Mouse (Mus musculus) stomach, embryonic 15.5 days (tissue): ENCODE measurements around the gene Eef1akmt3. TPM values are rescaled to one million over a fixed set of nuclear protein-coding genes. Genes with fewer than 3 reads are reported as not detected.
A peak's percentile ranks its signal among the peaks of the same experiment; 100 is the strongest.

ENCODE experiments used
- ATAC-seq: fragments of 200-750 bp; cut with Nextera tagmentation; 2 replicates; pipeline ENCODE4 v1.8.0; 2017; ENCODE audit warnings: low read depth, moderate number of reproducible peaks, moderate TSS enrichment; ENCODE audit not compliant: insufficient read depth, low FRiP score
- H3K27ac ChIP-seq: fragments of 300-500 bp; sonication (generic); 2 replicates; pipeline ENCODE4 v1.5.1; 2015; ENCODE audit warnings: mild to moderate bottlenecking, inconsistent platforms
- H3K27me3 ChIP-seq: fragments of 300-500 bp; sonication (generic); replicated peaks from 2 replicates; pipeline ENCODE4 v1.6.1; 2015; ENCODE audit warnings: inconsistent platforms
- H3K36me3 ChIP-seq: fragments of 300-500 bp; sonication (generic); 2 replicates; pipeline ENCODE4 v1.6.1; 2015; ENCODE audit warnings: inconsistent platforms
- H3K4me1 ChIP-seq: fragments of 300-500 bp; sonication (generic); 2 replicates; pipeline ENCODE4 v1.6.1; 2015; ENCODE audit warnings: inconsistent platforms
- H3K4me2 ChIP-seq: fragments of 300-500 bp; sonication (generic); 2 replicates; pipeline ENCODE4 v1.6.1; 2015; ENCODE audit warnings: mild to moderate bottlenecking, inconsistent platforms
- H3K4me3 ChIP-seq: fragments of 300-500 bp; sonication (generic); replicated peaks from 2 replicates; pipeline ENCODE4 v1.5.1; 2015; ENCODE audit warnings: inconsistent platforms
- H3K9ac ChIP-seq: fragments of 300-500 bp; sonication (generic); 2 replicates; pipeline ENCODE4 v1.6.1; 2015; ENCODE audit warnings: inconsistent platforms
- H3K9me3 ChIP-seq: fragments of 300-500 bp; sonication (generic); 2 replicates; pipeline ENCODE4 v1.6.1; 2016; ENCODE audit warnings: inconsistent platforms
- WGBS: fragments of 180-500 bp; shearing (Covaris S2); methylation state at CpG from one replicate; pipeline ENCODE4 v1.1.7; 2015; 5-methylcytosine and 5-hydroxymethylcytosine counted together
- microRNA counts: library from miRNA; unstranded; fragments of <30 nt; microRNA quantifications from one replicate; lab custom pipeline; 2016
- microRNA-seq: library from miRNA; unstranded; fragments of <30 nt; microRNA quantifications from one replicate; pipeline ENCODE4, GENCODE M21; 2016
- polyA plus RNA-seq: library from polyadenylated mRNA; unstranded; fragments of >200 nt; fragmentation: Nextera tagmentation; extraction: Ambion mirVana; gene quantifications from 2 replicates; pipeline ENCODE4 v1.2.1, GENCODE M21; 2015

The Eef1akmt3 gene
- polyA plus RNA-seq, 1 experiment from 2014 or later = 1.1 TPM

- H3K4me3 ChIP-seq = no peak overlapping the region
- H3K4me1 ChIP-seq = peaks cover 93% of the 10 kb centered on the region
- no peak overlapping the region for H3K9ac ChIP-seq
- WGBS = 44% methylated on average over 4 of the region's 4 CpGs
- peak overlapping the region; percentile 35 for H3K4me2 ChIP-seq
- peaks cover 7% of the 10 kb centered on the region for H3K36me3 ChIP-seq
- peak; percentile 63 for ATAC-seq
- H3K27me3 ChIP-seq = no peaks in the 10 kb centered on the region
- no peaks in the 10 kb centered on the region for H3K9me3 ChIP-seq
- H3K27ac ChIP-seq = peak overlapping the region; percentile 85
Observed at GRCm38 (mm10) chr10:126986541-126986961, 54.8 kb downstream of the Eef1akmt3 start.

DNA sequence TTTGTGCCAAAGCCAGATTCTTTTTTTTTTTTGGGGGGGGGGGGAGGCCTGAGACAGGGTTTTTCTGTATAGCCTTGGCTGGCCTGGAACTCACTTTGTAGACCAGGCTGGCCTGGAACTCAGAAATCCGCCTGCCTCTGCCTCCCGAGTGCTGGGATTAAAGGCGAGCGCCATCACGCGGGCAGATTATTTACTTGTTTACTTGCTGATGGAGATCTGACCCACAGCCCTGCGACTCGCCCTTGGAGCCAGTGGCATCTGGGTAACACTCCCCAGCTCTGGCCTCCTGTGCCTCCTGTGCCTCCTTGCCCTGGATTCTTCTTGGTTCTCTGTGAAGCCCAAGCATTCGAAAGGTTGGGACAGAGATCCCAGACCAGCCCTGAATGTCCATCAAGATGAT, 55.7 kb downstream of the Eef1akmt3 start:
- ATAC-seq = no peak
- H3K4me1 ChIP-seq = peaks cover 96% of the 10 kb centered on the region
- no peak overlapping the region for H3K9ac ChIP-seq
- no peak overlapping the region for H3K4me3 ChIP-seq
- H3K36me3 ChIP-seq = no peaks in the 10 kb centered on the region
- peak overlapping the region; percentile 85 for H3K27ac ChIP-seq
- no peaks in the 10 kb centered on the region for H3K27me3 ChIP-seq
- no peak overlapping the region for H3K4me2 ChIP-seq
- WGBS = 87% methylated on average over 9 of the region's 9 CpGs
- H3K9me3 ChIP-seq = no peaks in the 10 kb centered on the region

DNA sequence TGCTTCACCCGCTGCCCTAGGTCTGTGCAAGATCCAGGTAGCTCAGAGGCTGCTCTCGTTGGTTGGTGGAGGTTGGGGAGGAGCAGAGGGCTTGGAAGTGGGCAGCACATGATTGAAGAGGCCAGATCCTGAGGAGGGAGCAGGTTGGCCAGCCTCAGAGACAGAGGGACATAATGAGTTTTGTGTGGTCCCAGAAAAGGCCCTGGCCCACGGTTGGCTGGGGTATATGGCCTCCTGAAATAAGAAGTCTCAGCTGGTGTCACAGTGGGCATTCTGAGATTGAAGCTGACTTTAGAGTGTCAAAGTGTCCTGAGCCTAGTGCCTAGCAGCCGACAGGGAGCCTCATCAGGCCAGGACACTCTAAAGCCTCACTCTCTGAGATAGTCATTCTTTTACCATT, 56.2 kb downstream of the Eef1akmt3 start:
- ATAC-seq = no peak
- Histone ChIP-seq H3K27me3 (no peaks in the 10 kb centered on the region), H3K4me3 (no peak overlapping the region), H3K9ac (no peak overlapping the region), H3K9me3 (no peaks in the 10 kb centered on the region), H3K4me1 (peaks cover 95% of the 10 kb centered on the region), H3K27ac (peak overlapping the region; percentile 85), H3K36me3 (no peaks in the 10 kb centered on the region), H3K4me2 (peak overlapping the region; percentile 77; the same call in 1 of the 2 replicates)
- WGBS = 76% methylated on average over 4 of the region's 4 CpGs

- H3K4me1 ChIP-seq = peaks cover 87% of the 10 kb centered on the region
- no peak for ATAC-seq
- H3K9ac ChIP-seq = no peak overlapping the region
- H3K27ac ChIP-seq = peak overlapping the region; percentile 85
- no peaks in the 10 kb centered on the region for H3K36me3 ChIP-seq
- no peaks in the 10 kb centered on the region for H3K27me3 ChIP-seq
- H3K9me3 ChIP-seq = no peaks in the 10 kb centered on the region
- 11% methylated on average over 5 of the region's 5 CpGs for WGBS
- no peak overlapping the region; the same call in 1 of the 2 replicates for H3K4me3 ChIP-seq
- H3K4me2 ChIP-seq = peak overlapping the region; percentile 77
Observed at GRCm38 (mm10) chr10:126984189-126985004, 56.9 kb downstream of the Eef1akmt3 start.

- WGBS = 34% methylated on average over 14 of the region's 14 CpGs
- H3K27ac ChIP-seq = peak overlapping the region; percentile 85
- H3K27me3 ChIP-seq = no peaks in the 10 kb centered on the region
- no peaks in the 10 kb centered on the region for H3K9me3 ChIP-seq
- H3K4me1 ChIP-seq = peaks cover 78% of the 10 kb centered on the region
- no peak for ATAC-seq
- 0 out of 2 replicates have a peak overlapping the region, but pooled peaks have one; percentile 34 for H3K9ac ChIP-seq
- H3K4me2 ChIP-seq = peak overlapping the region; percentile 77
- H3K4me3 ChIP-seq = peak overlapping the region; percentile 90; the same call in 1 of the 2 replicates
- no peaks in the 10 kb centered on the region for H3K36me3 ChIP-seq
Observed at GRCm38 (mm10) chr10:126983193-126983725, 58.1 kb downstream of the Eef1akmt3 start.

- peaks cover 72% of the 10 kb centered on the region for H3K4me1 ChIP-seq
- 42% methylated on average over 3 of the region's 3 CpGs for WGBS
- peak overlapping the region; percentile 77 for H3K4me2 ChIP-seq
- no peaks in the 10 kb centered on the region for H3K9me3 ChIP-seq
- H3K27me3 ChIP-seq = no peaks in the 10 kb centered on the region
- H3K27ac ChIP-seq = peak overlapping the region; percentile 85; the same call in 1 of the 2 replicates
- H3K4me3 ChIP-seq = peak overlapping the region; percentile 90
- no peaks in the 10 kb centered on the region for H3K36me3 ChIP-seq
- ATAC-seq = no peak
- H3K9ac ChIP-seq = no peak overlapping the region
Observed at GRCm38 (mm10) chr10:126981746-126982145, 59.6 kb downstream of the Eef1akmt3 start.

MicroRNAs within 50 kb of the gene (microRNA counts, 519-probe panel; counts per million panel counts)
- microRNA mmu-miR-26a (lab: Ali Mortazavi, UCI) (2,344 counts per million, percentile 47 among the panel's probes with 10 or more counts), microRNA mmu-miR-546 (lab: Ali Mortazavi, UCI) (not detected)

Small RNA genes lying within 50 kb of the gene (microRNA-seq; reads per million reads assigned to microRNA genes)
- gene Mir26a-2 (50.6 reads per million, percentile 41 among the genes with 10 or more reads in this experiment), gene Mir546 (1.2 reads per million)

Other genes starting within 250 kb of the Eef1akmt3 start
- 17.9 and 18.2 TPM in 2 replicates for gene Atp23, start 140.2 kb downstream of the Eef1akmt3 start, polyA plus RNA-seq
- gene Ctdsp2, start 62.8 kb downstream of the Eef1akmt3 start, polyA plus RNA-seq = 57.0 and 63.2 TPM in 2 replicates
- gene Avil, start 40.8 kb downstream of the Eef1akmt3 start, polyA plus RNA-seq = 0.52 and 0.60 TPM in 2 replicates
- gene Tsfm, start 10.7 kb downstream of the Eef1akmt3 start, polyA plus RNA-seq = 79.9 and 85.2 TPM in 2 replicates
- gene Mettl1, start 99 bp downstream of the Eef1akmt3 start, polyA plus RNA-seq = 54.3 and 55.2 TPM in 2 replicates
- gene Cyp27b1, start 6.7 kb upstream of the Eef1akmt3 start, polyA plus RNA-seq = 0.17 and 0.32 TPM in 2 replicates
- 0.79 and 1.2 TPM in 2 replicates for gene March9, start 18.7 kb upstream of the Eef1akmt3 start, polyA plus RNA-seq
- 1,443 and 1,450 TPM in 2 replicates for gene Cdk4, start 22.0 kb upstream of the Eef1akmt3 start, polyA plus RNA-seq
- gene Tspan31, start 28.8 kb upstream of the Eef1akmt3 start, polyA plus RNA-seq = 154 and 163 TPM in 2 replicates
- 0.28 and 0.67 TPM in 2 replicates for gene Agap2, start 33.8 kb upstream of the Eef1akmt3 start, polyA plus RNA-seq
- gene Os9, start 79.6 kb upstream of the Eef1akmt3 start, polyA plus RNA-seq = 100 and 108 TPM in 2 replicates
- gene B4galnt1, start 123.7 kb upstream of the Eef1akmt3 start, polyA plus RNA-seq = 29.4 and 31.4 TPM in 2 replicates
- gene Slc26a10, start 139.1 kb upstream of the Eef1akmt3 start, polyA plus RNA-seq = 1.1 and 1.3 TPM in 2 replicates
- 65.9 and 69.9 TPM in 2 replicates for gene Arhgef25, start 148.6 kb upstream of the Eef1akmt3 start, polyA plus RNA-seq
- 90.4 and 106 TPM in 2 replicates for gene Dtx3, start 154.2 kb upstream of the Eef1akmt3 start, polyA plus RNA-seq
- 29.9 and 32.3 TPM in 2 replicates for gene Pip4k2c, start 170.1 kb upstream of the Eef1akmt3 start, polyA plus RNA-seq
- gene Kif5a, start 221.8 kb upstream of the Eef1akmt3 start, polyA plus RNA-seq = 5.6 and 6.2 TPM in 2 replicates
- 161 and 169 TPM in 2 replicates for gene Dctn2, start 224.9 kb upstream of the Eef1akmt3 start, polyA plus RNA-seq
- gene Mbd6, start 247.5 kb upstream of the Eef1akmt3 start, polyA plus RNA-seq = 18.6 and 19.4 TPM in 2 replicates